Comparison of ENCODE assay signal across 10 mouse cellular contexts in genomic region chr5:142427876-142428275, GRCm38 (mm10). TPM values are rescaled to one million over a fixed set of nuclear protein-coding genes. Genes with fewer than 3 reads are reported as not detected.
DNase-seq lines count a peak whose midpoint lies in the region; ATAC-seq and TF ChIP-seq lines count a peak whose summit lies in the region.
"Had no signal": no experiment of that assay in that cellular context is flagged by ENCODE, and none has a peak within 500 bp of the region (broad histone marks: within the 10 kb centered on the region; RNA-seq: fewer than 3 reads in every experiment).

No protein-coding gene starts in this region.

- ATAC-seq in hindbrain, embryonic 16.5 days: no peak
- no peak for ATAC-seq in hindbrain, embryonic 13.5 days (ENCODE audit: low FRiP score)
- ATAC-seq in stomach, postnatal 0 days (ENCODE audit: low FRiP score, low TSS enrichment): no peak

- no peak overlapping the region for H3K4me2 ChIP-seq in hindbrain, embryonic 16.5 days (ENCODE audit: low read length)
- no peak overlapping the region for H3K4me2 ChIP-seq in hindbrain, embryonic 13.5 days
- H3K4me2 ChIP-seq in stomach, postnatal 0 days (replicated peaks; ENCODE audit: low read depth): no peak overlapping the region

- no peaks in the 10 kb centered on the region for H3K27me3 ChIP-seq in hindbrain, embryonic 16.5 days (replicated peaks; ENCODE audit: control insufficient read depth, insufficient read depth, low read length)
- H3K27me3 ChIP-seq in hindbrain, embryonic 13.5 days: no peaks in the 10 kb centered on the region
- no peaks in the 10 kb centered on the region for H3K27me3 ChIP-seq in stomach, postnatal 0 days (ENCODE audit: control insufficient read depth, insufficient read depth, low read length)

- no peak overlapping the region for H3K4me3 ChIP-seq in hindbrain, embryonic 16.5 days (ENCODE audit: low read length)
- no peak overlapping the region for H3K4me3 ChIP-seq in hindbrain, embryonic 13.5 days
- H3K4me3 ChIP-seq in stomach, postnatal 0 days (ENCODE audit: low read depth, low read length): no peak overlapping the region

- H3K9me3 ChIP-seq in hindbrain, embryonic 16.5 days (ENCODE audit: control insufficient read depth, low read length): no peaks in the 10 kb centered on the region
- no peaks in the 10 kb centered on the region for H3K9me3 ChIP-seq in hindbrain, embryonic 13.5 days
- H3K9me3 ChIP-seq in stomach, postnatal 0 days (ENCODE audit: control insufficient read depth, low read length): no peaks in the 10 kb centered on the region

- no peak for TF ChIP-seq EP300 in stomach, postnatal 0 days (optimal IDR thresholded peaks at IDR 0.05)

- WGBS in hindbrain, embryonic 16.5 days: 41% methylated on average over 10 of the region's 10 CpGs
- 49% methylated on average over 10 of the region's 10 CpGs for WGBS in hindbrain, embryonic 13.5 days
- 80% methylated on average over 10 of the region's 10 CpGs for WGBS in stomach, postnatal 0 days

- no peak for TF ChIP-seq CTCF in stomach, postnatal 0 days (IDR thresholded peaks at IDR 0.05; ENCODE audit: low read depth)

- DNase-seq in embryo, embryonic 10.5 days (ENCODE audit: low spot score): peak; percentile 23
- DNase-seq in embryo, embryonic 9.5 days (ENCODE audit: extremely low spot score): no peak
- peak; percentile 49 for DNase-seq in lung, postnatal 36 days
- DNase-seq in lung, postnatal 25 days (ENCODE audit: low spot score): no peak
- no peak for DNase-seq in stomach, postnatal 0 days (ENCODE audit: low spot score)
- DNase-seq in left cerebral cortex, adult 18-20 months (ENCODE audit: low spot score in 2 of 2): no peak
- DNase-seq: cerebellum, postnatal 14 days had no signal

- H3K4me1 ChIP-seq in hindbrain, embryonic 16.5 days (ENCODE audit: control insufficient read depth, insufficient read depth, low read depth, low read length): peaks cover 27% of the 10 kb centered on the region
- H3K4me1 ChIP-seq in hindbrain, embryonic 13.5 days (replicated peaks): peaks cover 61% of the 10 kb centered on the region
- peaks cover 24% of the 10 kb centered on the region for H3K4me1 ChIP-seq in stomach, postnatal 0 days (replicated peaks; ENCODE audit: control insufficient read depth, insufficient read depth)

- no peak overlapping the region for H3K9ac ChIP-seq in hindbrain, embryonic 16.5 days (ENCODE audit: low read depth, low read length)
- no peak overlapping the region for H3K9ac ChIP-seq in hindbrain, embryonic 13.5 days
- H3K9ac ChIP-seq in stomach, postnatal 0 days (ENCODE audit: low read length): no peak overlapping the region
- H3K9ac ChIP-seq: liver, embryonic 14.5 days had no signal

- no peaks in the 10 kb centered on the region for H3K36me3 ChIP-seq in hindbrain, embryonic 16.5 days (ENCODE audit: control insufficient read depth, insufficient read depth, low read length)
- H3K36me3 ChIP-seq in hindbrain, embryonic 13.5 days: peaks cover 5% of the 10 kb centered on the region; the same call in 1 of the 2 replicates
- H3K36me3 ChIP-seq in stomach, postnatal 0 days (ENCODE audit: control insufficient read depth, insufficient read depth, low read length): no peaks in the 10 kb centered on the region

- H3K27ac ChIP-seq in hindbrain, embryonic 16.5 days (ENCODE audit: low read depth, low read length): peak overlapping the region; percentile 34; the same call in 1 of the 2 replicates
- no peak overlapping the region; the same call in 1 of the 2 replicates for H3K27ac ChIP-seq in hindbrain, embryonic 13.5 days
- H3K27ac ChIP-seq in stomach, postnatal 0 days (replicated peaks): peak overlapping the region; percentile 45; the same call in 1 of the 2 replicates
- H3K27ac ChIP-seq: liver, embryonic 14.5 days had no signal

RNA-seq across cellular contexts. Expression of gene Foxk1, which starts 26.6 kb away (rescaled TPM):
- polyA plus RNA-seq in hindbrain, embryonic 16.5 days (2015; fragmentation: Nextera tagmentation; extraction: Ambion mirVana): 3.1 and 5.1 TPM in 2 replicates
- 5.3 and 5.6 TPM in 2 replicates for polyA plus RNA-seq in hindbrain, embryonic 13.5 days (2015; fragmentation: Nextera tagmentation; extraction: Ambion mirVana)
- polyA plus RNA-seq in stomach, postnatal 0 days (2015; fragmentation: Nextera tagmentation; extraction: Ambion mirVana): 3.5 and 3.8 TPM in 2 replicates
- total RNA-seq in left cerebral cortex, adult 18-20 months (2021): 10 to 100 TPM; 40.8 to 41.1 TPM

RNA-seq across cellular contexts. Expression of gene Ap5z1, which starts 35.9 kb away (rescaled TPM):
- 12.3 and 13.7 TPM in 2 replicates for polyA plus RNA-seq in hindbrain, embryonic 16.5 days (2015; fragmentation: Nextera tagmentation; extraction: Ambion mirVana)
- 12.8 and 15.2 TPM in 2 replicates for polyA plus RNA-seq in hindbrain, embryonic 13.5 days (2015; fragmentation: Nextera tagmentation; extraction: Ambion mirVana)
- polyA plus RNA-seq in stomach, postnatal 0 days (2015; fragmentation: Nextera tagmentation; extraction: Ambion mirVana): 4.2 and 5.0 TPM in 2 replicates
- total RNA-seq in left cerebral cortex, adult 18-20 months (2021): 10 to 100 TPM; 18.3 to 20.5 TPM

Comparison
In these comparisons a context has a peak if more than half of its experiments do, and no peak if none do; other contexts are left out.
1. DNase-seq: peak in embryo, embryonic 10.5 days (single experiment) and lung, postnatal 36 days (single experiment); none in embryo, embryonic 9.5 days (single experiment), lung, postnatal 25 days (single experiment), stomach, postnatal 0 days (single experiment) and left cerebral cortex, adult 18-20 months (0 of 2).